In genomic region chr2:167708373-167708772, GRCm38 (mm10) we compare ENCODE assay signal across 30 mouse cellular contexts. TPM values are rescaled to one million over a fixed set of nuclear protein-coding genes. Genes with fewer than 3 reads are reported as not detected.
DNase-seq lines count a peak whose midpoint lies in the region; ATAC-seq and TF ChIP-seq lines count a peak whose summit lies in the region.
"Had no signal": no experiment of that assay in that cellular context is flagged by ENCODE, and none has a peak within 500 bp of the region (broad histone marks: within the 10 kb centered on the region; RNA-seq: fewer than 3 reads in every experiment).

No protein-coding gene starts in this region.

- H3K36me3 ChIP-seq in embryonic facial prominence, embryonic 15.5 days, result no peaks in the 10 kb centered on the region
- H3K36me3 ChIP-seq in embryonic facial prominence, embryonic 10.5 days (replicated peaks), result no peaks in the 10 kb centered on the region
- H3K36me3 ChIP-seq in E14TG2a.4 (ENCODE audit: insufficient read depth, low read length), result no peaks in the 10 kb centered on the region
- H3K36me3 ChIP-seq in stomach, postnatal 0 days (ENCODE audit: control insufficient read depth, insufficient read depth, low read length), result no peaks in the 10 kb centered on the region
- H3K36me3 ChIP-seq: embryonic facial prominence, embryonic 13.5 days; G1E; hindbrain, embryonic 12.5 days; kidney, embryonic 15.5 days; limb, embryonic 15.5 days; liver, embryonic 15.5 days had no signal

- peak overlapping the region; percentile 34; the same call in 1 of the 2 replicates for H3K27ac ChIP-seq in embryonic facial prominence, embryonic 15.5 days (replicated peaks)
- no peak overlapping the region for H3K27ac ChIP-seq in embryonic facial prominence, embryonic 10.5 days (replicated peaks)
- H3K27ac ChIP-seq in stomach, postnatal 0 days (replicated peaks), result peak overlapping the region; percentile 53
- H3K27ac ChIP-seq: embryonic facial prominence, embryonic 13.5 days; hindbrain, embryonic 12.5 days; kidney, embryonic 15.5 days; left cerebral cortex, adult 2 months; limb, embryonic 15.5 days; liver, embryonic 15.5 days had no signal

- no peak overlapping the region for H3K9ac ChIP-seq in embryonic facial prominence, embryonic 15.5 days
- no peak overlapping the region for H3K9ac ChIP-seq in stomach, postnatal 0 days (ENCODE audit: low read length)
- H3K9ac ChIP-seq: embryonic facial prominence, embryonic 13.5 days; hindbrain, embryonic 12.5 days; kidney, embryonic 15.5 days; limb, embryonic 15.5 days; liver, embryonic 15.5 days had no signal

- no peaks in the 10 kb centered on the region for H3K9me3 ChIP-seq in embryonic facial prominence, embryonic 15.5 days (replicated peaks)
- H3K9me3 ChIP-seq in embryonic facial prominence, embryonic 10.5 days, result no peaks in the 10 kb centered on the region
- H3K9me3 ChIP-seq in E14TG2a.4 (ENCODE audit: low read length), result no peaks in the 10 kb centered on the region
- H3K9me3 ChIP-seq in stomach, postnatal 0 days (ENCODE audit: control insufficient read depth, low read length), result no peaks in the 10 kb centered on the region
- H3K9me3 ChIP-seq: embryonic facial prominence, embryonic 13.5 days; hindbrain, embryonic 12.5 days; kidney, embryonic 15.5 days; limb, embryonic 15.5 days; liver, embryonic 15.5 days had no signal

- ATAC-seq in embryonic facial prominence, embryonic 15.5 days (ENCODE audit: insufficient number of reproducible peaks, low FRiP score, low TSS enrichment, low read depth), result no peak
- peak; percentile 62; the same call in 1 of the 2 replicates for ATAC-seq in stomach, postnatal 0 days (ENCODE audit: low FRiP score, low TSS enrichment)
- ATAC-seq: forebrain, embryonic 16.5 days had no signal

- no peak for TF ChIP-seq EP300 in stomach, postnatal 0 days (optimal IDR thresholded peaks at IDR 0.05)

- 48% methylated on average over 15 of the region's 15 CpGs for WGBS in embryonic facial prominence, embryonic 15.5 days
- 62% methylated on average over 15 of the region's 15 CpGs for WGBS in embryonic facial prominence, embryonic 10.5 days
- WGBS in stomach, postnatal 0 days, result 51% methylated on average over 15 of the region's 15 CpGs

- no peaks in the 10 kb centered on the region for H3K27me3 ChIP-seq in embryonic facial prominence, embryonic 15.5 days
- 0 out of 2 replicates have a peak, but pooled peaks cover 3% of the 10 kb centered on the region for H3K27me3 ChIP-seq in embryonic facial prominence, embryonic 10.5 days (replicated peaks; ENCODE audit: low read depth, poor library complexity, severe bottlenecking)
- H3K27me3 ChIP-seq in E14TG2a.4 (ENCODE audit: insufficient read depth, low read length), result peaks cover 24% of the 10 kb centered on the region
- H3K27me3 ChIP-seq in stomach, postnatal 0 days (ENCODE audit: control insufficient read depth, insufficient read depth, low read length), result no peaks in the 10 kb centered on the region
- H3K27me3 ChIP-seq: embryonic facial prominence, embryonic 13.5 days; hindbrain, embryonic 12.5 days; kidney, embryonic 15.5 days; limb, embryonic 15.5 days; liver, embryonic 15.5 days had no signal

- H3K4me2 ChIP-seq in embryonic facial prominence, embryonic 15.5 days (replicated peaks), result no peak overlapping the region
- no peak overlapping the region for H3K4me2 ChIP-seq in stomach, postnatal 0 days (replicated peaks; ENCODE audit: low read depth)
- H3K4me2 ChIP-seq: embryonic facial prominence, embryonic 13.5 days; heart, embryonic 11.5 days; hindbrain, embryonic 12.5 days; kidney, embryonic 15.5 days; limb, embryonic 15.5 days; liver, embryonic 15.5 days had no signal

- DNase-seq in embryonic facial prominence, embryonic 10.5 days (ENCODE audit: low spot score), result no peak
- DNase-seq in NIH3T3 (ENCODE audit: low read depth) (peak; percentile 73), liver (no peak)
- no peak for DNase-seq in stomach, postnatal 0 days (ENCODE audit: low spot score)
- no peak for DNase-seq in cerebellum, postnatal 4 days (ENCODE audit: low spot score in 2 of 2)
- DNase-seq: cerebellum, adult 18-20 months; cerebellum, postnatal 14 days; gastrocnemius, postnatal 14 days; heart, adult 11 months; heart, postnatal 10 days; kidney, adult 11 months; kidney, postnatal 36 days; left cerebral cortex, postnatal 4 days; lung, postnatal 4 days; midbrain, embryonic 14.5 days; right cerebral cortex, postnatal 14 days; spleen, adult 18-20 months had no signal

- peaks cover 34% of the 10 kb centered on the region for H3K4me1 ChIP-seq in embryonic facial prominence, embryonic 15.5 days
- H3K4me1 ChIP-seq in embryonic facial prominence, embryonic 10.5 days, result peaks cover 33% of the 10 kb centered on the region
- peaks cover 36% of the 10 kb centered on the region for H3K4me1 ChIP-seq in E14TG2a.4 (replicated peaks; ENCODE audit: low read depth, low read length)
- peaks cover 2% of the 10 kb centered on the region; the same call in 1 of the 2 replicates for H3K4me1 ChIP-seq in stomach, postnatal 0 days (replicated peaks; ENCODE audit: control insufficient read depth, insufficient read depth)

- H3K4me3 ChIP-seq in embryonic facial prominence, embryonic 15.5 days (replicated peaks), result no peak overlapping the region
- H3K4me3 ChIP-seq in embryonic facial prominence, embryonic 10.5 days, result no peak overlapping the region
- H3K4me3 ChIP-seq in E14TG2a.4 (replicated peaks; ENCODE audit: low read length), result peak overlapping the region; percentile 48
- H3K4me3 ChIP-seq in stomach, postnatal 0 days (ENCODE audit: low read depth, low read length), result no peak overlapping the region
- H3K4me3 ChIP-seq: embryonic facial prominence, embryonic 13.5 days; hindbrain, embryonic 12.5 days; kidney, embryonic 15.5 days; left cerebral cortex, adult 2 months; limb, embryonic 15.5 days; liver, embryonic 15.5 days had no signal

- TF ChIP-seq CTCF in E14TG2a.4 (conservative IDR thresholded peaks at IDR 0.05; ENCODE audit: low read length), result no peak
- no peak for TF ChIP-seq CTCF in stomach, postnatal 0 days (IDR thresholded peaks at IDR 0.05; ENCODE audit: low read depth)

RNA-seq across cellular contexts. Expression of gene Tmem189, which starts 18.8 kb away (rescaled TPM):
- 43.7 and 44.3 TPM in 2 replicates for polyA plus RNA-seq in embryonic facial prominence, embryonic 15.5 days (2015; fragmentation: Nextera tagmentation; extraction: Ambion mirVana)
- 40.2 and 43.7 TPM in 2 replicates for polyA plus RNA-seq in embryonic facial prominence, embryonic 10.5 days (2016; fragmentation: Nextera tagmentation; extraction: Ambion mirVana)
- polyA plus RNA-seq in stomach, postnatal 0 days (2015; fragmentation: Nextera tagmentation; extraction: Ambion mirVana), result 74.6 and 85.7 TPM in 2 replicates

RNA-seq across cellular contexts. Expression of gene Cebpb, which starts 19.7 kb away (rescaled TPM):
- 41.9 and 42.0 TPM in 2 replicates for polyA plus RNA-seq in embryonic facial prominence, embryonic 15.5 days (2015; fragmentation: Nextera tagmentation; extraction: Ambion mirVana)
- polyA plus RNA-seq in embryonic facial prominence, embryonic 10.5 days (2016; fragmentation: Nextera tagmentation; extraction: Ambion mirVana), result 1.7 and 1.8 TPM in 2 replicates
- polyA plus RNA-seq in stomach, postnatal 0 days (2015; fragmentation: Nextera tagmentation; extraction: Ambion mirVana), result 55.0 and 60.2 TPM in 2 replicates

RNA-seq across cellular contexts. Expression of gene Gm20431, which starts 47.1 kb away (rescaled TPM):
- 6.1 and 10.0 TPM in 2 replicates for polyA plus RNA-seq in embryonic facial prominence, embryonic 15.5 days (2015; fragmentation: Nextera tagmentation; extraction: Ambion mirVana)
- 0.68 and 4.9 TPM in 2 replicates for polyA plus RNA-seq in embryonic facial prominence, embryonic 10.5 days (2016; fragmentation: Nextera tagmentation; extraction: Ambion mirVana)
- 13.4 and 14.1 TPM in 2 replicates for polyA plus RNA-seq in stomach, postnatal 0 days (2015; fragmentation: Nextera tagmentation; extraction: Ambion mirVana)
- polyA plus RNA-seq: G1E; neural tube, embryonic 11.5 days; urinary bladder, adult 2 months had no signal

Comparison
In these comparisons a context has a peak if more than half of its experiments do, and no peak if none do; other contexts are left out.
1. RNA of gene Cebpb, which starts 19.7 kb away (polyA plus RNA-seq): 55.0 to 60.2 TPM in stomach, postnatal 0 days and 41.9 to 42.0 TPM in embryonic facial prominence, embryonic 15.5 days; 1.7 to 1.8 TPM in embryonic facial prominence, embryonic 10.5 days; every median in the first group is over 10 times any median in the second.